8 mouse cellular contexts compared by ENCODE assay signal in genomic region chr7:111121522-111121921, GRCm38 (mm10). TPM values are rescaled to one million over a fixed set of nuclear protein-coding genes. Genes with fewer than 3 reads are reported as not detected.
DNase-seq lines count a peak whose midpoint lies in the region; ATAC-seq lines count a peak whose summit lies in the region.

No protein-coding gene starts in this region.

- no peak for ATAC-seq in forebrain, embryonic 13.5 days
- no peak for ATAC-seq in midbrain, embryonic 13.5 days

- peak overlapping the region; percentile 85 for H3K9ac ChIP-seq in forebrain, embryonic 13.5 days
- H3K9ac ChIP-seq in midbrain, embryonic 13.5 days (replicated peaks): peak overlapping the region; percentile 89

- peak overlapping the region; percentile 80 for H3K4me2 ChIP-seq in forebrain, embryonic 13.5 days
- peak overlapping the region; percentile 85 for H3K4me2 ChIP-seq in midbrain, embryonic 13.5 days (replicated peaks)

- 25% methylated on average over 9 of the region's 9 CpGs for WGBS in forebrain, embryonic 13.5 days
- 30% methylated on average over 9 of the region's 9 CpGs for WGBS in midbrain, embryonic 13.5 days

- H3K27ac ChIP-seq in forebrain, embryonic 13.5 days: peak overlapping the region; percentile 98
- H3K27ac ChIP-seq in midbrain, embryonic 13.5 days: peak overlapping the region; percentile 99

- H3K4me1 ChIP-seq in forebrain, embryonic 13.5 days: peaks cover 15% of the 10 kb centered on the region
- peaks cover 14% of the 10 kb centered on the region for H3K4me1 ChIP-seq in midbrain, embryonic 13.5 days (replicated peaks)

- H3K4me3 ChIP-seq in forebrain, embryonic 13.5 days: peak overlapping the region; percentile 70
- peak overlapping the region; percentile 63 for H3K4me3 ChIP-seq in midbrain, embryonic 13.5 days (replicated peaks)

- H3K27me3 ChIP-seq in forebrain, embryonic 13.5 days: no peaks in the 10 kb centered on the region
- H3K27me3 ChIP-seq in midbrain, embryonic 13.5 days: no peaks in the 10 kb centered on the region

- no peaks in the 10 kb centered on the region for H3K36me3 ChIP-seq in forebrain, embryonic 13.5 days (ENCODE audit: poor library complexity, severe bottlenecking)
- H3K36me3 ChIP-seq in midbrain, embryonic 13.5 days: no peaks in the 10 kb centered on the region

- peak; percentile 13 to 35 for DNase-seq in left cerebral cortex, postnatal 14 days (ENCODE audit: low spot score in 2 of 2)
- DNase-seq in left cerebral cortex, adult 11 months (ENCODE audit: low spot score): no peak
- peak; percentile 17 for DNase-seq in ZHBTc4 (ENCODE audit: low read depth, low spot score)
- peak; percentile 55 for DNase-seq in kidney, postnatal 14 days
- no peak for DNase-seq in ovary, adult 18-20 months (ENCODE audit: low spot score)
- no peak for DNase-seq in cerebellum, adult 8-10 months

- H3K9me3 ChIP-seq in forebrain, embryonic 13.5 days (replicated peaks): no peaks in the 10 kb centered on the region
- no peaks in the 10 kb centered on the region for H3K9me3 ChIP-seq in midbrain, embryonic 13.5 days

- intact Hi-C loops in left cerebral cortex, postnatal 14 days (cut with DNase I): loop anchor here (5.0 kb wide), 1 partner anchor 36 kb away; no protein-coding TSS in a partner anchor

RNA-seq across cellular contexts. Expression of gene Eif4g2, which starts 38.7 kb away (rescaled TPM):
- 100 to 1,000 TPM; 725 to 796 TPM for total RNA-seq in left cerebral cortex, postnatal 14 days (2021)
- 1,138 and 1,216 TPM in 2 replicates for polyA plus RNA-seq in forebrain, embryonic 13.5 days (2015; fragmentation: Nextera tagmentation; extraction: Ambion mirVana)
- polyA plus RNA-seq in midbrain, embryonic 13.5 days (2015; fragmentation: Nextera tagmentation; extraction: Ambion mirVana): 1,301 and 1,321 TPM in 2 replicates

Comparison
In these comparisons a context has a peak if more than half of its experiments do, and no peak if none do; other contexts are left out.
1. DNase-seq: peak in left cerebral cortex, postnatal 14 days (2 of 2), ZHBTc4 (single experiment) and kidney, postnatal 14 days (single experiment); none in left cerebral cortex, adult 11 months (single experiment), ovary, adult 18-20 months (single experiment) and cerebellum, adult 8-10 months (single experiment).